Mouse (Mus musculus): Measurements from ENCODE around the gene Gm5849. TPM values are rescaled to one million over a fixed set of nuclear protein-coding genes. Genes with fewer than 3 reads are reported as not detected.
"Not testable (repeated sequence)": the region's sequence is repeated elsewhere in the genome, so short reads cannot be mapped to it uniquely, and the experiment has no call there.

The Gm5849 gene
- total RNA-seq (2021), result not detected
- long read RNA-seq, experiment 1, result 0 reads
- long read RNA-seq, experiment 2, result 0 reads

DNA sequence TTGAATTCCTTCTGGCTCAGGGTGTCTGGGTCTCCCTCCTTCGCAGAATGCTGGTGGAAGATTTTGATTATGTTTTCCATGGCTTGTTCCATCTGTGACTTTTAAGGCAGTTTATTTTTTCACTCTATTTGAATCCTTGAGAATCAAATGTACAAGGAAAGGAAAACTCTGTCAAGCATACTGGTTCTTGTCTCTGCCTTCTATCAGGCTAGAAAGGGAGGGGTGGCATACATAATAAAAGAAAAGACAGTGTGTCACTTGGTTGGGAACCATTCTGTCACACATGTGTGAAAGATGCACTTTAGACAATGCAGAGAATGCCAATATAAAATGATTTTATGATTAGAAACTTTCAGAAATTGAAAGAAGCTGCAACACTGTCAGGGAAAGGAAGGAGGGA is at the start of gene Gm5849:
Gm5849 (minus strand) TSS at position 101 of the 400 bp plus-strand sequence.
- not testable (repeated sequence) for DNase-seq (ENCODE audit: low spot score in 2 of 2)

GRCm38 (mm10) chr3:90749658-90750057 is 28.0 kb downstream of the Gm5849 start:
- DNase-seq (ENCODE audit: low spot score in 2 of 2), result no peak

DNA sequence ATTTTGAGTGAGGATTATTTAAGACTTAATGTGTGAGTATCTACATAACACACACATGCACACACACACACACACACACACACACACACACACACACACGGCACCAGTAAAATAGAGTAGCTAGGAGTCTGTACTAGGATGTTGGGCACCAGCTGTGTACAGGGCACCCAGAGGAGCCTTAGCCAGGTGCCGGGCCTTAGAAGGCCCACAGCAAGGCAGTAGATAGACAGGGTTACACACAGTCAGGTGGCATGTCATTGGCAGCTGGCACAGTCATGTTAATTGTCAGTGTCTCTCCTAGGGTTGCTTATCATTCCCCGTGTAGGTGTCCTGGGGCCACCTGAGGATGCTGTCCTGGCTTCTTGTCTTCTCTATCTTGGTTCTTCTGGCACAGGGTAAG is 51.1 kb downstream of the Gm5849 start, which contains the start of gene Pglyrp4:
Pglyrp4 (plus strand) TSS at position 301 of the 400 bp plus-strand sequence.
- no peak for DNase-seq (ENCODE audit: low spot score in 2 of 2)

Other genes with a start within 250 kb of the Gm5849 start
- gene S100a16, start 240.6 kb downstream of the Gm5849 start, total RNA-seq (2021), result 10 to 100 TPM; 52.3 to 61.9 TPM
- gene S100a3, start 217.3 kb downstream of the Gm5849 start, total RNA-seq (2021), result not detected
- not detected for gene S100a2, start 187.6 kb downstream of the Gm5849 start, total RNA-seq (2021)
- not detected for gene Gm42674, start 176.0 kb downstream of the Gm5849 start, total RNA-seq (2021)
- gene S100a4, start 174.1 kb downstream of the Gm5849 start, total RNA-seq (2021), result 10 to 100 TPM in 1 of 2 experiments, 1 to 10 TPM in 1; 5.1 to 14.9 TPM
- gene S100a5, start 169.4 kb downstream of the Gm5849 start, total RNA-seq (2021), result not detected
- 100 to 1,000 TPM in 1 of 2 experiments, 10 to 100 TPM in 1; 40.3 to 108 TPM for gene S100a6, start 165.0 kb downstream of the Gm5849 start, total RNA-seq (2021)
- gene S100a7a, start 123.9 kb downstream of the Gm5849 start, total RNA-seq (2021), result under 1 TPM; 0.23 to 0.54 TPM
- gene S100a8, start 108.9 kb downstream of the Gm5849 start, total RNA-seq (2021), result not detected
- not detected for gene S100a9, start 82.2 kb downstream of the Gm5849 start, total RNA-seq (2021)
- not detected for gene Pglyrp4, start 51.0 kb downstream of the Gm5849 start, total RNA-seq (2021)

Measured in adrenal gland, adult 18-20 months (tissue).